Mouse (Mus musculus) myocyte (in vitro differentiated cells): ENCODE data around the gene Cd86.

Experiments used
- CEBPB ChIP-seq: IDR thresholded peaks from 2 replicates; pipeline ENCODE4 v1.6.1; 2011; ENCODE audit warnings: mild to moderate bottlenecking, moderate library complexity; ENCODE audit not compliant: poor library complexity, insufficient read depth, severe bottlenecking
- MYOD1 ChIP-seq, 3 experiments: IDR thresholded peaks; one replicate each; pipeline ENCODE4 v1.6.1; 2011; ENCODE audit warnings: control low read depth in 2 of 3, low read depth in 2 of 3, mild to moderate bottlenecking in 2 of 3, moderate library complexity in 1 of 3; ENCODE audit not compliant: insufficient read length in 2 of 3, control insufficient read depth in 1 of 3
- MYOG ChIP-seq, 3 experiments: IDR thresholded peaks; one replicate each; pipeline ENCODE4 v1.6.1; 2011; ENCODE audit warnings: control low read depth in 2 of 3, low read depth in 2 of 3, mild to moderate bottlenecking in 2 of 3; ENCODE audit not compliant: insufficient read length in 2 of 3, control insufficient read depth in 1 of 3, insufficient read depth in 1 of 3
- POLR2A ChIP-seq: IDR thresholded peaks from one replicate; pipeline ENCODE4 v1.6.1; 2011; ENCODE audit warnings: low read depth, mild to moderate bottlenecking, control low read depth, moderate library complexity; ENCODE audit not compliant: insufficient read length
- POLR2AphosphoS2 ChIP-seq: IDR thresholded peaks from one replicate; pipeline ENCODE4 v1.6.1; 2011; ENCODE audit warnings: low read depth, control low read depth; ENCODE audit not compliant: insufficient read length
- SRF ChIP-seq: IDR thresholded peaks from one replicate; pipeline ENCODE4 v1.6.1; 2011; ENCODE audit warnings: low read depth; ENCODE audit not compliant: control insufficient read depth, insufficient read length
- TCF12 ChIP-seq: IDR thresholded peaks from one replicate; pipeline ENCODE4 v1.6.1; 2011; ENCODE audit warnings: mild to moderate bottlenecking, control low read depth; ENCODE audit not compliant: poor library complexity, insufficient read depth, severe bottlenecking
- USF1 ChIP-seq: IDR thresholded peaks from one replicate; pipeline ENCODE4 v1.6.1; 2011; ENCODE audit warnings: low read depth, mild to moderate bottlenecking, control low read depth, moderate library complexity

DNA sequence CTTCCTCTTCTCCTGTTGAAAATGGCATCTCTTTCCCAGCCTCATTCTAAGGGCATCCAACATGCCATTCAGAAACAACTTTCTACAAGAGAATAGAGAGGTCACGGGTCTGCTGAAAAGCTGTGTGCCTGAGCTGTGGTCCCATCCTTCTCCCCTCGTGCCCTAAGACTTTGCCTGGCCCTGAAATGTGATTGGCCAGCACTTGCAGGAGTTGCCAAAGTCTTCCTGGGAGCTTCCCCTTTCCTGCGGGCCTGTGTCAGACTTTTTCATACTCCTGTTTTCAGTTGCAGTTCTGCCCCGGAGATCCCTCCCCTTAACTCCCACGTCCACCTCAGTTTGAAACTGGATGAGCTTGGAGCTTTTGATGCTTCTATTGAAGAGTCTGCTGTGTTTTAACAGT is 24.9 kb downstream of the Cd86 start:
- TF ChIP-seq POLR2A (no peak), TCF12 (no peak), CEBPB (no peak), MYOG (IDR thresholded peaks at IDR 0.05; ENCODE audit: control insufficient read depth in 1 of 3, insufficient read depth in 1 of 3, insufficient read length in 2 of 3, low read depth in 2 of 3) (no peak), MYOD1 (IDR thresholded peaks at IDR 0.05; ENCODE audit: control insufficient read depth in 1 of 3, insufficient read length in 2 of 3, low read depth in 2 of 3) (no peak), SRF (no peak), POLR2AphosphoS2 (no peak), USF1 (no peak)
